Mouse (Mus musculus) embryonic facial prominence, embryonic 14.5 days (tissue): ENCODE measurements around the gene Srp54a. TPM values are rescaled to one million over a fixed set of nuclear protein-coding genes. Genes with fewer than 3 reads are reported as not detected.
A peak's percentile ranks its signal among the peaks of the same experiment; 100 is the strongest.

Experiments used
- ATAC-seq: fragments of 200-750 bp; cut with Nextera tagmentation; 2 replicates; pipeline ENCODE4 v1.8.0; 2017; ENCODE audit warnings: low read depth, moderate number of reproducible peaks, moderate TSS enrichment
- DNase-seq: peaks from one replicate; pipeline ENCODE4 v3.0.0-alpha.2; 2015; ENCODE audit warnings: low spot score
- H3K27ac ChIP-seq: fragments of 300-500 bp; sonication (generic); replicated peaks from 2 replicates; pipeline ENCODE4 v1.5.1; 2014; ENCODE audit warnings: low read depth, mild to moderate bottlenecking, low read length, moderate library complexity
- H3K27me3 ChIP-seq: fragments of 300-500 bp; sonication (generic); replicated peaks from 2 replicates; pipeline ENCODE4 v1.6.1; 2014; ENCODE audit warnings: low read length; ENCODE audit not compliant: control insufficient read depth, insufficient read depth
- H3K36me3 ChIP-seq: fragments of 300-500 bp; sonication (generic); 2 replicates; pipeline ENCODE4 v1.6.1; 2014; ENCODE audit warnings: low read length, mixed read lengths; ENCODE audit not compliant: control insufficient read depth, insufficient read depth
- H3K4me1 ChIP-seq: fragments of 300-500 bp; sonication (generic); 2 replicates; pipeline ENCODE4 v1.6.1; 2014; ENCODE audit warnings: antibody characterized with exemption, low read length; ENCODE audit not compliant: control insufficient read depth, insufficient read depth
- H3K4me2 ChIP-seq: fragments of 300-500 bp; sonication (generic); 2 replicates; pipeline ENCODE4 v1.6.1; 2014; ENCODE audit warnings: low read depth, mild to moderate bottlenecking, low read length, moderate library complexity, mixed read lengths
- H3K4me3 ChIP-seq: fragments of 300-500 bp; sonication (generic); 2 replicates; pipeline ENCODE4 v1.5.1; 2014; ENCODE audit warnings: low read depth, mild to moderate bottlenecking, low read length
- H3K9ac ChIP-seq: fragments of 300-500 bp; sonication (generic); 2 replicates; pipeline ENCODE4 v1.6.1; 2014; ENCODE audit warnings: low read depth, mild to moderate bottlenecking, low read length, moderate library complexity, mixed read lengths
- H3K9me3 ChIP-seq: fragments of 300-500 bp; sonication (generic); 2 replicates; pipeline ENCODE4 v1.6.1; 2016; ENCODE audit warnings: low read length; ENCODE audit not compliant: control insufficient read depth
- WGBS: fragments of 180-500 bp; shearing (Covaris S2); extraction: QIAGEN DNeasy Blood & Tissue Kit; methylation state at CpG from one replicate; pipeline ENCODE4 v1.1.7; 2014; 5-methylcytosine and 5-hydroxymethylcytosine counted together
- polyA plus RNA-seq: library from polyadenylated mRNA; unstranded; fragments of >200 nt; fragmentation: Nextera tagmentation; extraction: Ambion mirVana; gene quantifications from 2 replicates; pipeline ENCODE4 v1.2.1, GENCODE M21; 2014

Srp54a gene
- polyA plus RNA-seq, 1 experiment from 2014 or later = 194 TPM

DNA sequence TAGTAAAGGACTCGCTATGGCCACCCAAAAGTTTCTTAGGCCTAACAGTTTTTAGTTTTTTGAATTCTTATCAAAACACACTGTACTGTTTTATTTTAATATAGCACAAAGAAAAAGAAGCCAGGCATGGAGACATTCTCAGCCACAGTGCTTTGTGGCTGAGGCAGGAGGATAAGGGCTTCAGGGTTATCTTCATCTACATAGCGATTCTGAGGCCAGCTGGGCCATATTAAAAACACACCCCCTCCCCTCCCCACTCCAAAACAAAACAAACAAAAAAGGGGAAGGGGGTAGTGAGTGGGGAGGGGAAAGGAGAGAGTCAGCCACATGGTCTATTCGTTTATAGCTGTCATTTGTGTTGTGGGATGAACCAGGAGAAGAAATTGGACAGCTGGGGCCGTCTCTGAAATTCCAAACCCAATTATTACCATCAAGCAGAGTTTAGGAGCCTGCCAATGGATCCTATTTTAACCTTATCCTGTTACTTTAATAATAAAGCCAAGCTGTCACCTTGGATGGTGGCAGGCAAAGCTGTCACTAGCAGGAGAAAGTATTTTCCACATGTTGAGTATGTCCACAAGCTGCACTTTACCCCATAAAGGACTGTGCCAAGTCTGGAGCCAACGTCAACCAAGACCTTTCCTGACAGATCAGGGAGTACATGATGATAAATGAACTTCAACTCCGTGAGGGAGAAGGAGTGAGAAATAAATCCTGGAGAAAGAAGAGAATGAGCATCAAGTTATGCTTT, 21.0 kb upstream of the Srp54a start:
- WGBS = 56% methylated on average over 6 of the region's 6 CpGs

DNA sequence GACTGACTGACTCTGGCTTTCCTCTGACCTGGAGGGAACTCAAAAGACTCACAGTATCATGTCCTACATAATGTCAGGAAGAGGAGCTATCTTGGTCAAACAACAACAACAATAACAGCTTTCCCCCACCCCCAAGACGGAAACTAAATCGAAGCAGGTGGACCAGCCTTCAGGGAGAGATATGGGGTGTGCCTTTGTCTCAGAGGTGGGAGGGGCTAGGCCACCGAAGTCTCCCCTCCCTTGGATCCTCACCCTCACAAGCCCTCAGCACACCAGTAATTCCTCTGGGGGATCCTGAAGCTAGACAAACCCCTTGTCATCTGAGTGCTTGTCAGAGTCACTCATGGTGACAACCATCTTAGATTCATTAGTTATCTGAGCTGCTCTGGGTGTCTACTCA, 20.2 kb upstream of the Srp54a start:
- Histone ChIP-seq H3K27me3 (no peaks in the 10 kb centered on the region), H3K4me1 (no peaks in the 10 kb centered on the region), H3K4me2 (no peak overlapping the region), H3K9me3 (no peaks in the 10 kb centered on the region), H3K27ac (no peak overlapping the region), H3K9ac (no peak overlapping the region), H3K36me3 (peaks cover 26% of the 10 kb centered on the region), H3K4me3 (no peak overlapping the region)
- ATAC-seq (peak; percentile 50; the same call in 1 of the 2 replicates), DNase-seq (peak; percentile 9)
- WGBS = 51% methylated on average over 3 of the region's 3 CpGs

More for the DNA sequence above, 21.0 kb upstream of the Srp54a start:
- no peaks in the 10 kb centered on the region for H3K9me3 ChIP-seq
- H3K9ac ChIP-seq = no peak overlapping the region
- H3K4me2 ChIP-seq = no peak overlapping the region
- DNase-seq (peak; percentile 5), ATAC-seq (0 out of 2 replicates have a peak, but pooled peaks have one; percentile 27)
- no peaks in the 10 kb centered on the region for H3K4me1 ChIP-seq
- no peaks in the 10 kb centered on the region for H3K27me3 ChIP-seq
- H3K36me3 ChIP-seq = peaks cover 26% of the 10 kb centered on the region
- H3K27ac ChIP-seq = no peak overlapping the region
- no peak overlapping the region for H3K4me3 ChIP-seq

DNA sequence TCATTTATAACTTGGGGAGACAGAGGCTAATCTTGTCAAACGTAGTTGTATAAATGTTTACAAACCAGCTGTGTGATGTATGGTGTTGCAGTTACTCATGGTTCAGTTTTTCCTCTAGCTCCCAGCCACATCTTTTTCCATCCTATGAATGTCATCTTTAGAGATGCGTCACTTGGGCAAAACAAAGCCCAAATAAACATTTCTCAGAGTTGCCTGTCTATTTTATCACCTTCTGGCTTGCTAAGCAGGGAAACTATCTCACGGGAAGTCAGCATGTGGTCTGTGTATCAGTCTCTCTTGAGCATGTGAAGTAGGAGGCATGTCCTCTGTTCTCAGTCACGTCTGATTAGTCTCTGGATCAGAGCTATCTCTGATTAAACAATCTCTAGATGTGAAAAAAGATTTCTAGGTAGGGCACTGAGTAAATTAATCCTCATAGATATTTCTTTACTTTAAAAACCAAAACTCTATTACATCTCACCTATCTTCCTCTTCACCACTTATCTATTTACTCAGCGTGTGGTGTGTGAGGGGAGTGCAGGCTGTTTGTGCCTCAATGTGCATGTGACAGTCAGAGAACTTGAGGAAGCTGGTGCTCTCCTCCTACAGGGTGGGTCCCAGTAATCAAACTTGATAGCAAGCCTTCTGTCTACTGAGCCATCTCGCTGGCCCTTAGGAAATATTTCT, 19.7 kb upstream of the Srp54a start:
- Histone ChIP-seq H3K27me3 (no peaks in the 10 kb centered on the region), H3K36me3 (peaks cover 22% of the 10 kb centered on the region), H3K9ac (no peak overlapping the region), H3K4me3 (no peak overlapping the region), H3K27ac (no peak overlapping the region), H3K4me2 (no peak overlapping the region), H3K9me3 (no peaks in the 10 kb centered on the region), H3K4me1 (no peaks in the 10 kb centered on the region)
- WGBS = 78% methylated on average over 6 of the region's 6 CpGs
- DNase-seq (no peak), ATAC-seq (no peak)

DNA sequence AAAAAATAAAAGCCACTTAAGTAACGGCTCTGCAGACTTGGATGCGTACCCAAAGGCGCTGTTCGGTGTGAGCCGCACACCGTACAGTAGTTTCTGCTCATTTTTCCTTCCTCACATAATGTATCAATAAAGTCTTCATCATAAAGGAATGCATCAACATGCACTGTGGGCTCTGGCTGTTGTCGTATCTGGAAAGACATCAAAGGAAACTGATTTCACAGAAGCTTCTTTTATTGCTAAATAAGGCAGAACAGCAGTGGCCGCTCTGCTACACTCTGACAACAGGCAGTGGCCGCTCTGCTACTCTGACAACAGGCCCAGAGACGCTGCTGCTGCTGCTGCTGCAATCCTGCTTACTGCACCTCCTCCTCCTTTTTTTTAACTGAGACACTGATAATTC, 19.1 kb upstream of the Srp54a start:
- Histone ChIP-seq H3K9me3 (no peaks in the 10 kb centered on the region), H3K4me2 (no peak overlapping the region), H3K36me3 (peaks cover 22% of the 10 kb centered on the region), H3K9ac (no peak overlapping the region), H3K4me3 (no peak overlapping the region), H3K27ac (no peak overlapping the region), H3K27me3 (no peaks in the 10 kb centered on the region), H3K4me1 (no peaks in the 10 kb centered on the region)
- ATAC-seq (no peak), DNase-seq (peak; percentile 56)
- 64% methylated on average over 10 of the region's 10 CpGs for WGBS

DNA sequence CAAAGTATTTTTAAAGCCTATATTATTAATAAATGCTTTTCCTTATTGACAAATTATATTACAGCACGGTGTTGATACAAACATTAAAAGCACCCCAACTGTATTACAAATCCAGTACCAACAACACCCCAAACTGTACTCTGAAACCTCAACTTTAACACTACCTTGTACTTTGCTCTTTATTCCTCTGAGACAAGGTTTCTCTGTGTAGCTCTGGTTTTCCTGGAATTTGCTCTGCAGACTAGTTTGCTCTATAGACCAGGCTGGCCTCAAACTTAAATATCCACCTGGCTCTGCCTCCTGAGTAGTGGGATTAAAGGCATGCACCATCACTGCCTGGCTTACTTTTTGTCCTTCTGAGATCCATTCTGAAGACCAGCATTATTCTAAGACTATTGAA, 17.9 kb upstream of the Srp54a start:
- ATAC-seq = no peak

DNA sequence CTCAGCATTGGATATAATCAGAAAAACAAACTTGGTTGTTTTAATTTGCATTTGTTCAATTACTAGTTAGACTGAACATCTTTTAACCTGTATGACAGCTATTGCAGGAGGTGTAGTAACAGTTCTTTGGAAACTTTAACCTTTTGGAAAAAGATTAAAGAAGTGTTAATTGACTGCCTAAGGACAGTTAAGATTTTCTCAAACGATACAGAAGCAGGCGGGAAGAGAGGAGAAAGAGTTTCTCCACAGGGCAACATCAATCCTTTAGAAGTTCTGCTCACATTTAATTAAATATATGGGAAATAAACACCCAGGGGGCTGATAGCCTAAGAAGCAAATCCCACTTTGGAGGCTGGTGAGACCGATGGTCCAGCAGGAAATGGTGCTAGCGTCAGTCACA, 7.6 kb upstream of the Srp54a start:
- Histone ChIP-seq H3K27ac (no peak overlapping the region), H3K27me3 (no peaks in the 10 kb centered on the region), H3K4me2 (no peak overlapping the region), H3K9ac (no peak overlapping the region), H3K9me3 (no peaks in the 10 kb centered on the region), H3K36me3 (0 out of 2 replicates have a peak, but pooled peaks cover 3% of the 10 kb centered on the region), H3K4me3 (no peak overlapping the region), H3K4me1 (no peaks in the 10 kb centered on the region)
- WGBS = 77% methylated on average over 4 of the region's 4 CpGs
- no peak for DNase-seq
- no peak for ATAC-seq

More for the DNA sequence above, 17.9 kb upstream of the Srp54a start:
- Histone ChIP-seq H3K27me3 (no peaks in the 10 kb centered on the region), H3K36me3 (peaks cover 22% of the 10 kb centered on the region), H3K9ac (no peak overlapping the region), H3K9me3 (no peaks in the 10 kb centered on the region), H3K4me3 (no peak overlapping the region), H3K4me1 (no peaks in the 10 kb centered on the region), H3K4me2 (no peak overlapping the region), H3K27ac (no peak overlapping the region)
- no peak for DNase-seq
- WGBS = 82% methylated on average over 1 of the region's 1 CpGs

DNA sequence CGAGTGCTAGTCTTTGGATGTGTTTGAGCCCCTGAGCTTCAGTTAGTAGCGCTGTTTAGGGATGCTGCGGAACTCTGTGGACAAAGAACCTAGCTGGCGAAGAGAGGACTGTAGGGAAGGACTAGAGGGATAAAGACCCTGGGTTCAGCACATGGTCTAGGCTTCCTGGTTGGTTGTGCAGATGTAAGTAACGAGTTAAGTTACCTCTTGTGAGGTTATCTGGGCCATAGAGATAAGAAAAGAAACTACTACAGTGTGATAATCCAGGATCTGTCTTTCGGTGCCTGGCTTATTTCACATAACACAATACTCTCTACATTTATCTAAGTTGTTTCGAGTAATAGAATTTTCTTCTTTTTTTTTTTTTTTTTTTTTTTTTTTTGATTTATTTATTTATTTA, 6.4 kb upstream of the Srp54a start:
- Histone ChIP-seq H3K27me3 (no peaks in the 10 kb centered on the region), H3K36me3 (no peaks in the 10 kb centered on the region), H3K4me2 (no peak overlapping the region), H3K4me1 (no peaks in the 10 kb centered on the region), H3K27ac (no peak overlapping the region), H3K9ac (no peak overlapping the region), H3K9me3 (no peaks in the 10 kb centered on the region), H3K4me3 (no peak overlapping the region)
- ATAC-seq (no peak), DNase-seq (no peak)
- 95% methylated on average over 7 of the region's 7 CpGs for WGBS

DNA sequence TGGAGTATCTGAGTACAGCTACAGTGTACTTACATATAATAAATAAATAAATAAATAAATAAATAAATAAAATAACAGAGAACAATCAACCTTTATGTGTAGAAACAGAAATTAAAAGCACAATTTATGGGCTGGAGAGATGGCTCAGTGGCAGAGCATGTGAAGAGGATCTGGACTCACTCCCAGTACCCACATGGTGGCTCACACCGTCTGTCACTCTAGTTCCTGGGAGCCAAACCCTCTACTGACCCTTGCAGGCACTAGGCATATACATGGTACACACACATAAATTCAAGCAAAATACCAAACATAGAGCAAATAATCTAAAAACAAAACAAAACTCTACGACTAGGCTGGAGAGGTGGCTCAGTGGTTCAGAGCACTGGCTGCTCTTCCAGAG, 4.8 kb upstream of the Srp54a start:
- Histone ChIP-seq H3K4me2 (no peak overlapping the region), H3K27me3 (no peaks in the 10 kb centered on the region), H3K27ac (no peak overlapping the region), H3K4me1 (no peaks in the 10 kb centered on the region), H3K36me3 (no peaks in the 10 kb centered on the region), H3K9ac (no peak overlapping the region), H3K4me3 (no peak overlapping the region), H3K9me3 (no peaks in the 10 kb centered on the region)
- DNase-seq (no peak), ATAC-seq (no peak)
- 96% methylated on average over 2 of the region's 2 CpGs for WGBS
